Comparison of ENCODE assay signal across 17 mouse cellular contexts in the genomic region with DNA sequence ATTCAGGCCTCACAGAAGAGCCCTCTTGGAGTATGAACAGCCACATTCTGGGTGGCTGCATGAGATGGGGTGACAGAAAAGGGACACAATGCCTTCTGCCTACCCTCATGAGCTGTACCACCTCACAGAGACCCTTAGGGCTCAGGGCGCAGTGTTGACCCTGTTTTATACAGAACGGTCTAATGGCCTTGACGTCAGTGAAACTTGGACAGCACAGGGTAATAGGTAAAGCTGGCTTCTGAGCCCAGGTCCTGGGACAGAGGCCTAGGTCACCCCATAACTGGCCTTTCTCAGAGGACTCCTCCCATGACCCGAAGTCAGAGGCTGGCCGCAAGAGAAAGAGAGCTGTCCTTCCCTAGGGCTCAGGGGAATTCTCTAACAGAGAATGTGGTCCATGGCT.
DNase-seq lines count a peak whose midpoint lies in the region; ATAC-seq and TF ChIP-seq lines count a peak whose summit lies in the region.
"Had no signal": no experiment of that assay in that cellular context is flagged by ENCODE, and none has a peak within 500 bp of the region (broad histone marks: within the 10 kb centered on the region; RNA-seq: fewer than 3 reads in every experiment).

No protein-coding gene starts in this region.

- no peak overlapping the region for H3K4me2 ChIP-seq in heart, embryonic 15.5 days
- no peak overlapping the region for H3K4me2 ChIP-seq in lung, embryonic 14.5 days
- H3K4me2 ChIP-seq in midbrain, embryonic 16.5 days (ENCODE audit: low read length) = no peak overlapping the region
- H3K4me2 ChIP-seq: limb, embryonic 13.5 days had no signal

- ATAC-seq in heart, embryonic 15.5 days (replicated peaks; ENCODE audit: insufficient number of reproducible peaks, insufficient read depth, low FRiP score, low read depth) = no peak
- ATAC-seq in lung, embryonic 14.5 days (ENCODE audit: insufficient read depth) = no peak
- ATAC-seq in midbrain, embryonic 16.5 days = no peak
- ATAC-seq: liver, postnatal 0 days had no signal

- H3K4me1 ChIP-seq in heart, embryonic 15.5 days (replicated peaks) = peaks cover 38% of the 10 kb centered on the region
- peaks cover 28% of the 10 kb centered on the region for H3K4me1 ChIP-seq in lung, embryonic 14.5 days (ENCODE audit: insufficient read depth)
- peaks cover 43% of the 10 kb centered on the region for H3K4me1 ChIP-seq in limb, embryonic 10.5 days
- peaks cover 17% of the 10 kb centered on the region for H3K4me1 ChIP-seq in midbrain, embryonic 16.5 days (ENCODE audit: control insufficient read depth, insufficient read depth, low read length)

- H3K27ac ChIP-seq in heart, embryonic 15.5 days = 0 out of 2 replicates have a peak overlapping the region, but pooled peaks have one; percentile 43
- H3K27ac ChIP-seq in lung, embryonic 14.5 days (ENCODE audit: low read depth) = peak overlapping the region; percentile 91
- peak overlapping the region; percentile 32 for H3K27ac ChIP-seq in limb, embryonic 10.5 days
- H3K27ac ChIP-seq in midbrain, embryonic 16.5 days (ENCODE audit: low read length) = peak overlapping the region; percentile 17; the same call in 1 of the 2 replicates
- H3K27ac ChIP-seq: heart, adult 2 months; kidney, postnatal 0 days had no signal

- H3K4me3 ChIP-seq in heart, embryonic 15.5 days = no peak overlapping the region
- H3K4me3 ChIP-seq in lung, embryonic 14.5 days (ENCODE audit: low read depth, low read length) = no peak overlapping the region
- no peak overlapping the region for H3K4me3 ChIP-seq in limb, embryonic 10.5 days
- H3K4me3 ChIP-seq in midbrain, embryonic 16.5 days (ENCODE audit: low read depth, low read length) = no peak overlapping the region
- H3K4me3 ChIP-seq: heart, adult 2 months; limb, embryonic 13.5 days had no signal

- intact Hi-C loops in heart, postnatal 10 days (cut with DNase I) = no loop called here

- no peak overlapping the region for H3K9ac ChIP-seq in heart, embryonic 15.5 days
- H3K9ac ChIP-seq in lung, embryonic 14.5 days = no peak overlapping the region
- no peak overlapping the region for H3K9ac ChIP-seq in midbrain, embryonic 16.5 days (ENCODE audit: low read depth, low read length)
- H3K9ac ChIP-seq: limb, embryonic 13.5 days; liver, postnatal 0 days had no signal

- H3K9me3 ChIP-seq in heart, embryonic 15.5 days (replicated peaks) = no peaks in the 10 kb centered on the region
- H3K9me3 ChIP-seq in lung, embryonic 14.5 days (ENCODE audit: low read depth, low read length) = no peaks in the 10 kb centered on the region
- no peaks in the 10 kb centered on the region for H3K9me3 ChIP-seq in limb, embryonic 10.5 days (replicated peaks)
- no peaks in the 10 kb centered on the region for H3K9me3 ChIP-seq in midbrain, embryonic 16.5 days (replicated peaks; ENCODE audit: control insufficient read depth, low read length, poor library complexity, severe bottlenecking)
- H3K9me3 ChIP-seq: G1E; limb, embryonic 13.5 days had no signal

- 91% methylated on average over 5 of the region's 5 CpGs for WGBS in heart, embryonic 15.5 days
- 69% methylated on average over 5 of the region's 5 CpGs for WGBS in lung, embryonic 14.5 days
- 80% methylated on average over 5 of the region's 5 CpGs for WGBS in limb, embryonic 10.5 days
- WGBS in midbrain, embryonic 16.5 days = 69% methylated on average over 5 of the region's 5 CpGs

- H3K27me3 ChIP-seq in heart, embryonic 15.5 days = peaks cover 7% of the 10 kb centered on the region
- no peaks in the 10 kb centered on the region; the same call in 1 of the 2 replicates for H3K27me3 ChIP-seq in lung, embryonic 14.5 days (ENCODE audit: insufficient read depth, low read length)
- peaks cover 20% of the 10 kb centered on the region; the same call in 1 of the 2 replicates for H3K27me3 ChIP-seq in limb, embryonic 10.5 days (ENCODE audit: low read depth, poor library complexity, severe bottlenecking)
- no peaks in the 10 kb centered on the region for H3K27me3 ChIP-seq in midbrain, embryonic 16.5 days (ENCODE audit: control insufficient read depth, insufficient read depth, low read depth, low read length)

- no peaks in the 10 kb centered on the region for H3K36me3 ChIP-seq in heart, embryonic 15.5 days
- no peaks in the 10 kb centered on the region for H3K36me3 ChIP-seq in lung, embryonic 14.5 days (ENCODE audit: insufficient read depth)
- no peaks in the 10 kb centered on the region for H3K36me3 ChIP-seq in limb, embryonic 10.5 days
- no peaks in the 10 kb centered on the region for H3K36me3 ChIP-seq in midbrain, embryonic 16.5 days (ENCODE audit: control insufficient read depth, insufficient read depth, low read length)
- H3K36me3 ChIP-seq: G1E; limb, embryonic 13.5 days had no signal

- no peak for DNase-seq in heart, postnatal 10 days
- no peak for DNase-seq in lung, embryonic 14.5 days
- no peak for DNase-seq in lung, postnatal 36 days
- no peak for DNase-seq in limb, embryonic 10.5 days (ENCODE audit: low spot score)
- no peak for DNase-seq in gastrocnemius, postnatal 4 days (ENCODE audit: low spot score in 2 of 2)
- DNase-seq: adrenal gland, adult 2 months; cerebellum, adult 11 months; cerebellum, postnatal 25 days; heart, adult 2 months; liver, postnatal 0 days; right cerebral cortex, postnatal 25 days; thymus, adult 18-20 months had no signal

- no peak for TF ChIP-seq CTCF in lung, embryonic 14.5 days (IDR thresholded peaks at IDR 0.05; ENCODE audit: low read depth)

Comparison
In these comparisons a context has a peak if more than half of its experiments do, and no peak if none do; other contexts are left out.
1. H3K27ac ChIP-seq: peak in every context shown above with its lines; median percentile 91 in lung, embryonic 14.5 days; 43 in heart, embryonic 15.5 days; 32 in limb, embryonic 10.5 days; 17 in midbrain, embryonic 16.5 days.